41 mouse cellular contexts compared by ENCODE assay signal in the genomic region with DNA sequence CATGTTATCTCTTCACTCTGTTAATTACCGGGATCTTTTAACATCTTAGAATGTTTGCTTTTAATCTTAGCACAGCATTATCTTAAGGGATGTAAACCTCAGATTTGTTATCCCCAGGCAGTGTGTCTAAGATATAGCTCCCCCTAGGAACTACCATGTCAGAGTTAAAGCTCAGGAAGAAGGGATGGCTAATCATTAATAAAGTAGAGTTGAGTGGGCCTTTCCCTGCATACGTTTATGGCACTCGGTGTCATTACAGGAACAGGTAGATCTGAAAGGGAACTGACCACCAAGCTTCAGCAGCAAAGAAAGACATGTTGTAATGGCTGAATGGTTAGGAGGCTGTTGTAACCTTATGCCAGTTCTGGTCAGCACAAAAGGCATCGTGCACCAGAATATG. TPM values are rescaled to one million over a fixed set of nuclear protein-coding genes. Genes with fewer than 3 reads are reported as not detected.
"Had no signal": no experiment of that assay in that cellular context is flagged by ENCODE, and none has a peak within 500 bp of the region (broad histone marks: within the 10 kb centered on the region; RNA-seq: fewer than 3 reads in every experiment).

No protein-coding gene starts in this region.

- H3K4me1 ChIP-seq: heart, embryonic 10.5 days; heart, embryonic 15.5 days; hindbrain, embryonic 10.5 days; hindbrain, embryonic 12.5 days; hindbrain, embryonic 13.5 days; kidney, embryonic 15.5 days had no signal

- DNase-seq: heart, adult 2 months; heart, postnatal 10 days; heart, postnatal 14 days; heart, postnatal 36 days; heart, postnatal 4 days; kidney, adult 11 months; kidney, adult 18-20 months; kidney, adult 2 months; kidney, adult 8-10 months; kidney, adult 9 months; kidney, postnatal 10 days; kidney, postnatal 14 days; kidney, postnatal 25 days; kidney, postnatal 36 days; kidney, postnatal 4 days; layer of hippocampus, adult 9-11 months; layer of hippocampus, postnatal 36 days had no signal

- H3K36me3 ChIP-seq: heart, embryonic 10.5 days; heart, embryonic 12.5 days; heart, embryonic 13.5 days; heart, embryonic 15.5 days; hindbrain, embryonic 10.5 days; hindbrain, embryonic 12.5 days; hindbrain, embryonic 13.5 days; hindbrain, embryonic 15.5 days; kidney, embryonic 15.5 days had no signal

- H3K27me3 ChIP-seq: heart, embryonic 12.5 days; heart, embryonic 13.5 days; heart, embryonic 15.5 days; hindbrain, embryonic 12.5 days had no signal

- H3K9me3 ChIP-seq: heart, embryonic 10.5 days; heart, embryonic 12.5 days; heart, embryonic 13.5 days; heart, embryonic 15.5 days; hindbrain, embryonic 10.5 days; hindbrain, embryonic 12.5 days; hindbrain, embryonic 13.5 days; hindbrain, embryonic 15.5 days; kidney, embryonic 15.5 days had no signal

- H3K4me3 ChIP-seq: heart, adult 2 months; heart, embryonic 10.5 days; heart, embryonic 12.5 days; heart, embryonic 13.5 days; heart, embryonic 15.5 days; hindbrain, embryonic 10.5 days; hindbrain, embryonic 12.5 days; hindbrain, embryonic 13.5 days; hindbrain, embryonic 15.5 days; kidney, embryonic 15.5 days; layer of hippocampus, adult 2 months had no signal

- H3K27ac ChIP-seq: heart, adult 2 months; heart, embryonic 10.5 days; heart, embryonic 13.5 days; heart, embryonic 15.5 days; hindbrain, embryonic 10.5 days; hindbrain, embryonic 12.5 days; hindbrain, embryonic 13.5 days; hindbrain, embryonic 14.5 days; hindbrain, embryonic 15.5 days; hindbrain, postnatal 0 days; kidney, embryonic 15.5 days; kidney, postnatal 0 days; layer of hippocampus, adult 2 months had no signal

- H3K4me2 ChIP-seq: heart, embryonic 11.5 days; heart, embryonic 12.5 days; heart, embryonic 13.5 days; heart, embryonic 15.5 days; hindbrain, embryonic 12.5 days; hindbrain, embryonic 13.5 days; hindbrain, embryonic 14.5 days; hindbrain, embryonic 15.5 days; kidney, embryonic 15.5 days had no signal

- ATAC-seq: hindbrain, embryonic 16.5 days; hindbrain, postnatal 0 days; inflammation-experienced regulatory T-cells, adult 6 months had no signal

- H3K9ac ChIP-seq: heart, embryonic 12.5 days; heart, embryonic 13.5 days; heart, embryonic 15.5 days; hindbrain, embryonic 12.5 days; hindbrain, embryonic 13.5 days; hindbrain, embryonic 14.5 days; hindbrain, embryonic 15.5 days; kidney, embryonic 15.5 days had no signal

RNA-seq across cellular contexts. Expression of a gene that starts 4.9 kb away (rescaled TPM):
- polyA plus RNA-seq: inflammation-experienced regulatory T-cells, adult 6 months had no signal

RNA-seq across cellular contexts. Expression of a gene that starts 35.7 kb away (rescaled TPM):
- polyA plus RNA-seq: heart, adult 2 months; heart, embryonic 10.5 days; heart, embryonic 11.5 days; heart, embryonic 12.5 days; heart, embryonic 13.5 days; heart, embryonic 14.5 days; heart, embryonic 15.5 days; heart, embryonic 16.5 days; heart, postnatal 0 days; hindbrain, embryonic 10.5 days; hindbrain, embryonic 11.5 days; hindbrain, embryonic 12.5 days; hindbrain, embryonic 13.5 days; hindbrain, embryonic 14.5 days; hindbrain, embryonic 15.5 days; hindbrain, embryonic 16.5 days; hindbrain, postnatal 0 days; inflammation-experienced regulatory T-cells, adult 6 months; intestine, embryonic 14.5 days; kidney, adult 2 months; kidney, embryonic 14.5 days; kidney, embryonic 15.5 days; kidney, embryonic 16.5 days; kidney, postnatal 0 days; large intestine, adult 2 months had no signal
